Mouse (Mus musculus) heart, embryonic 16.5 days (tissue): ENCODE data around the gene Gm17949. TPM values are rescaled to one million over a fixed set of nuclear protein-coding genes. Genes with fewer than 3 reads are reported as not detected.
"Not testable (repeated sequence)": the region's sequence is repeated elsewhere in the genome, so short reads cannot be mapped to it uniquely, and the experiment has no call there.

Experiments used
- ATAC-seq: fragments of 200-750 bp; cut with Nextera tagmentation; replicated peaks from 2 replicates; pipeline ENCODE4 v1.8.0; 2017; ENCODE audit warnings: moderate number of reproducible peaks; ENCODE audit not compliant: insufficient read depth, low FRiP score; ENCODE audit errors: extremely low read depth
- H3K27ac ChIP-seq: fragments of 300-500 bp; sonication (generic); 2 replicates; pipeline ENCODE4 v1.5.1; 2014; ENCODE audit warnings: mild to moderate bottlenecking, low read length, control low read depth, moderate library complexity
- H3K27me3 ChIP-seq: fragments of 300-500 bp; sonication (generic); 2 replicates; pipeline ENCODE4 v1.6.1; 2014; ENCODE audit warnings: low read length, mixed read lengths; ENCODE audit not compliant: control insufficient read depth, insufficient read depth
- H3K36me3 ChIP-seq: fragments of 300-500 bp; sonication (generic); 2 replicates; pipeline ENCODE4 v1.6.1; 2014; ENCODE audit not compliant: control insufficient read depth, insufficient read depth
- H3K4me1 ChIP-seq: fragments of 300-500 bp; sonication (generic); 2 replicates; pipeline ENCODE4 v1.6.1; 2014; ENCODE audit warnings: low read length, mixed read lengths; ENCODE audit not compliant: control insufficient read depth, insufficient read depth
- H3K4me2 ChIP-seq: fragments of 300-500 bp; sonication (generic); 2 replicates; pipeline ENCODE4 v1.6.1; 2014; ENCODE audit warnings: low read depth, mild to moderate bottlenecking, control low read depth, low read length
- H3K4me3 ChIP-seq: fragments of 300-500 bp; sonication (generic); 2 replicates; pipeline ENCODE4 v1.5.1; 2014; ENCODE audit warnings: mild to moderate bottlenecking, control low read depth, low read length
- H3K9ac ChIP-seq: fragments of 300-500 bp; sonication (generic); 2 replicates; pipeline ENCODE4 v1.6.1; 2014; ENCODE audit warnings: low read length, control low read depth
- H3K9me3 ChIP-seq: fragments of 300-500 bp; sonication (generic); replicated peaks from 2 replicates; pipeline ENCODE4 v1.6.1; 2016; ENCODE audit warnings: low read length; ENCODE audit not compliant: control insufficient read depth
- whole genome bisulfite sequencing: fragments of 180-500 bp; shearing (Covaris S2); extraction: QIAGEN DNeasy Blood & Tissue Kit; methylation state at CpG from one replicate; pipeline ENCODE4 v1.1.7; 2014; 5-methylcytosine and 5-hydroxymethylcytosine counted together
- polyA plus RNA-seq: library from polyadenylated mRNA; unstranded; fragments of >200 nt; fragmentation: Nextera tagmentation; extraction: Ambion mirVana; gene quantifications from 2 replicates; pipeline ENCODE4 v1.2.1, GENCODE M21; 2015

The Gm17949 gene
- polyA plus RNA-seq, 1 experiment from 2014 or later, result 0.32 TPM

DNA sequence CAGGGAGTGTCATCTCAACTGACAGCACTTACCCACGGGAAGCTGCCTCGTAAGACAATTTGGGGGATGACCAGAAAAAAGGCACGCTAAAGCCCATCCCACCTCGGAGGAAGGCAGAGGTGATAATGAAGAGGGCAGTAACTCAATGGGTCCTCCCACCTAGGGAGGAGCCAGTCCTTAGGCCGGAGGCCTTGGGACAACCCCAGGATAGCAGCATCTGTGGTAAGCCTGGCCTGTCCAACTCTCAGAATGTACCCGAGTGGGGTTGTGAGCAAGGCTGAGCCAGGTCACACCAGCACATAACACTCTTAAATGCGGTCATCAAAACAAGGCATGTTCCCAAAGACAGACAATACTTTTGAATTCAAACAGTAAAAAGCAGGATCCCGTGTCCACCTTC, 18.4 kb downstream of the Gm17949 start:
- Histone ChIP-seq H3K9me3 (no peaks in the 10 kb centered on the region), H3K4me1 (peaks cover 14% of the 10 kb centered on the region), H3K9ac (peak overlapping the region; percentile 97), H3K27me3 (no peaks in the 10 kb centered on the region), H3K36me3 (peaks cover 29% of the 10 kb centered on the region), H3K4me3 (peak overlapping the region; percentile 91), H3K27ac (peak overlapping the region; percentile 4; the same call in 1 of the 2 replicates), H3K4me2 (peak overlapping the region; percentile 97)
- 23% methylated on average over 8 of the region's 8 CpGs for WGBS
- ATAC-seq, result no peak

GRCm38 (mm10) chr17:57030931-57031660, 19.8 kb downstream of the Gm17949 start, which contains the start of gene Khsrp:
Khsrp (minus strand) TSS chr17:57031522.
- peak within 1 kb of the TSS; percentile 97 for H3K9ac ChIP-seq
- H3K9me3 ChIP-seq, result no peaks in the 10 kb centered on the region
- H3K4me3 ChIP-seq, result peak within 1 kb of the TSS; percentile 91
- under 1% methylated on average over 76 of the region's 99 CpGs for WGBS
- no peaks in the 10 kb centered on the region for H3K27me3 ChIP-seq
- H3K4me1 ChIP-seq, result peaks cover 14% of the 10 kb centered on the region
- H3K36me3 ChIP-seq, result peaks cover 17% of the 10 kb centered on the region
- peak within 1 kb of the TSS; percentile 93 for H3K27ac ChIP-seq
- H3K4me2 ChIP-seq, result peak within 1 kb of the TSS; percentile 97
- ATAC-seq, result no peak

GRCm38 (mm10) chr17:57031661-57032420, 20.6 kb downstream of the Gm17949 start:
- H3K4me2 ChIP-seq, result peak overlapping the region; percentile 67
- H3K4me3 ChIP-seq, result peak overlapping the region; percentile 49
- whole genome bisulfite sequencing, result under 1% methylated on average over 38 of the region's 38 CpGs
- H3K36me3 ChIP-seq, result peaks cover 9% of the 10 kb centered on the region
- no peaks in the 10 kb centered on the region for H3K27me3 ChIP-seq
- ATAC-seq, result peak; percentile 95
- H3K27ac ChIP-seq, result peak overlapping the region; percentile 85
- H3K9me3 ChIP-seq, result no peaks in the 10 kb centered on the region
- H3K9ac ChIP-seq, result peak overlapping the region; percentile 67
- H3K4me1 ChIP-seq, result peaks cover 14% of the 10 kb centered on the region

- ATAC-seq, result no peak
- Histone ChIP-seq H3K4me3 (no peak overlapping the region), H3K4me1 (peaks cover 14% of the 10 kb centered on the region), H3K27ac (no peak overlapping the region), H3K36me3 (peaks cover 2% of the 10 kb centered on the region), H3K27me3 (no peaks in the 10 kb centered on the region), H3K9ac (no peak overlapping the region), H3K4me2 (no peak overlapping the region), H3K9me3 (no peaks in the 10 kb centered on the region)
- WGBS, result 85% methylated on average over 4 of the region's 4 CpGs
These were observed 21.6 kb downstream of the Gm17949 start for GRCm38 (mm10) chr17:57032854-57033253.

DNA sequence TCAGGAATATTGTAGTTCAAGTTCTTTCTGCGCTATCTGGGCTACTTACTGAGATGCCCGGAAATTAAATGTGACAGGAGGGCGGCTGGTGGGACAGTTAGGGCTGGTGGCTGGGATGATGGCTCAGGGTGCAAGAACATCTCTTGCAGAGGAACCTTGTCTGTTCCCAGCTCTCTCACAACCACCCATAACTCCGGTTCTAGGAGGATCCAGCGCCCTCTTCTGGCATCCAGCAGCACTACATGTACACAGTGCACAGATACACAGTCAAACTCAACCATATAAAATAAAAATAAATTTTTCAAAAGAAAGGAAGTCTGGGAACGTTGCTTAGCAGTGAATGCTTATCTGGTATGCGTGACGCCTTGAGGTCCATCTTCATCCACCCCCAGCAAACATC, 27.7 kb downstream of the Gm17949 start:
- Histone ChIP-seq H3K4me1 (peaks cover 3% of the 10 kb centered on the region; the same call in 1 of the 2 replicates), H3K27ac (no peak overlapping the region), H3K4me3 (no peak overlapping the region), H3K27me3 (peaks cover 12% of the 10 kb centered on the region), H3K36me3 (no peaks in the 10 kb centered on the region), H3K4me2 (no peak overlapping the region), H3K9me3 (no peaks in the 10 kb centered on the region), H3K9ac (no peak overlapping the region)
- ATAC-seq, result no peak
- 29% methylated on average over 8 of the region's 8 CpGs for WGBS

GRCm38 (mm10) chr17:57041554-57041953, 30.3 kb downstream of the Gm17949 start, which contains the start of gene Slc25a41:
Slc25a41 (minus strand) TSS chr17:57041654.
- Histone ChIP-seq H3K4me3 (no peak within 1 kb of the TSS), H3K9me3 (no peaks in the 10 kb centered on the region), H3K9ac (no peak within 1 kb of the TSS), H3K27me3 (peaks cover 12% of the 10 kb centered on the region), H3K4me1 (peaks cover 3% of the 10 kb centered on the region; the same call in 1 of the 2 replicates), H3K27ac (no peak within 1 kb of the TSS), H3K4me2 (no peak within 1 kb of the TSS), H3K36me3 (no peaks in the 10 kb centered on the region; the same call in 1 of the 2 replicates)
- ATAC-seq, result no peak
- 63% methylated on average over 8 of the region's 8 CpGs for WGBS

GRCm38 (mm10) chr17:57047406-57047805, 36.1 kb downstream of the Gm17949 start:
- ATAC-seq, result no peak

GRCm38 (mm10) chr17:57048816-57049215, 37.5 kb downstream of the Gm17949 start:
- peaks cover 22% of the 10 kb centered on the region for H3K36me3 ChIP-seq
- no peaks in the 10 kb centered on the region for H3K9me3 ChIP-seq
- no peak overlapping the region for H3K27ac ChIP-seq
- no peak overlapping the region for H3K9ac ChIP-seq
- no peaks in the 10 kb centered on the region for H3K27me3 ChIP-seq
- no peak overlapping the region for H3K4me2 ChIP-seq
- no peak overlapping the region for H3K4me3 ChIP-seq
- H3K4me1 ChIP-seq, result no peaks in the 10 kb centered on the region
- WGBS, result 89% methylated on average over 3 of the region's 3 CpGs
- no peak for ATAC-seq

More at GRCm38 (mm10) chr17:57047406-57047805, 36.1 kb downstream of the Gm17949 start:
- Histone ChIP-seq H3K36me3 (peaks cover 12% of the 10 kb centered on the region), H3K9me3 (no peaks in the 10 kb centered on the region), H3K4me2 (no peak overlapping the region), H3K9ac (no peak overlapping the region), H3K4me1 (peaks cover 3% of the 10 kb centered on the region; the same call in 1 of the 2 replicates), H3K27me3 (no peaks in the 10 kb centered on the region), H3K27ac (no peak overlapping the region), H3K4me3 (no peak overlapping the region)
- 36% methylated on average over 5 of the region's 5 CpGs for whole genome bisulfite sequencing

DNA sequence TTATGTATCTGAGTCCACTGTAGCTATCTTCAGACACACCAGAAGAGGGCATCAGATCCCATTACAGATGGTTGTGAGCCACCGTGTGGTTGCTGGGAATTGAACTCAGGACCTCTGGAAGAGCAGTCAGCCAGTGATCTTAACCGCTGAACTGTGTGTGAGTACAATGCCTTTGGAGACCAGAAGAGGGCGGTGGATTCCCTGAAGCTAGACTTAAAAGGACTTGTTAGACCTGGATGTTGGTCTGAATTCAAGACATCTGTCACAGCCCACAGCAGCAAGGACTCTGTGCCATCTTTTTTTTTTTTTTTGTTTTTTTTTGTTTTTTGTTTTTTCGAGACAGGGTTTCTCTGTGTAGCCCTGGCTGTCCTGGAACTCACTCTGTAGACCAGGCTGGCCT, 40.4 kb downstream of the Gm17949 start:
- not testable (repeated sequence) for ATAC-seq, H3K9ac ChIP-seq, H3K4me3 ChIP-seq, H3K4me1 ChIP-seq, H3K4me2 ChIP-seq, H3K27me3 ChIP-seq, H3K9me3 ChIP-seq, H3K27ac ChIP-seq
- WGBS, result 77% methylated on average over 4 of the region's 4 CpGs
- peaks cover 26% of the 10 kb centered on the region for H3K36me3 ChIP-seq
